Mouse (Mus musculus) retina, embryonic 14.5 days (tissue): Measurements from ENCODE around the gene Vamp2.
"Not testable (repeated sequence)": the region's sequence is repeated elsewhere in the genome, so short reads cannot be mapped to it uniquely, and the experiment has no call there.

Experiments used
- DNase-seq: peaks from one replicate; pipeline ENCODE4 v3.0.0-alpha.2; 2015; ENCODE audit warnings: low spot score

Gene Vamp2

GRCm38 (mm10) chr11:69080855-69081222, 7.5 kb upstream of the Vamp2 start:
- DNase-seq = no peak

DNA sequence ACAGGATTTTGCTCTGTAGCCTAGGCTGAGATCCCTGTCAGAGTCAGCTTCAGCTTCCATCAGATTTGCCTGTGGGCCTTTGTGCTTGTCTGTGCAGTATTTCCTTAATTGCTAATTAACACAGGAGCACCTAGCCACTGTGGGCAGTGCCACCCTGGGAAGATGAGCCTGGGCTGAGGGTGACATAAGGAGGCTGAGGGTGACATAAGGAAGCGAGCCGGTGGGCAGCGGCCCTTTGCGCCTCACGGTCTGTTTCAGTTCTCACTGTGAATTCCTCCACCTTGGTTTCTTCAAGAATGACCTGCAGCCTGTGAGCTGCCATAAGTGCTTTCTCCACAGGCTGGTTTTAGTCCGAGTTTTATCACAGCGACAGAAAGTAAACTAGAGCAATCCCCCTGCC, 6.7 kb upstream of the Vamp2 start:
- DNase-seq = no peak

- DNase-seq = no peak
These were observed 2.7 kb upstream of the Vamp2 start for GRCm38 (mm10) chr11:69085608-69086007.

DNA sequence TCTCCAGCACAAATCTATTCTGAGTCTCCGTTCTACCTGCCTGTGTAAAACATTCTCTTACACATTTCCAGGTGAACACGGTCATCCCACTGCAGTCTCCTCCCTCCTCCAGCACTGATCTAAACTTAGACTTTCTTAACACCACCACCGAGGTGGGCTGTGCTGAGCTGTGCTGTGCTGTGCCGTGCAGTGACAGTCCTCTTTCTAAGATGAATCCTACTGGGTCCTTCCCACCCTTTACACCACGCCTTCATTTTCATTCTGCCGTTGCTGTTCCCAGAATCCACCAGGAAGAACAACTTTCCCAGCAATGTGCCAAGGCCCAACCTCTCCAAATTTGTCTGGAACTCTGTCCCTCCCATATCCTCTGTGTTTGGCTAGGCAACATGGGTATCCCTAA, 1.9 kb upstream of the Vamp2 start:
- DNase-seq = no peak

DNA sequence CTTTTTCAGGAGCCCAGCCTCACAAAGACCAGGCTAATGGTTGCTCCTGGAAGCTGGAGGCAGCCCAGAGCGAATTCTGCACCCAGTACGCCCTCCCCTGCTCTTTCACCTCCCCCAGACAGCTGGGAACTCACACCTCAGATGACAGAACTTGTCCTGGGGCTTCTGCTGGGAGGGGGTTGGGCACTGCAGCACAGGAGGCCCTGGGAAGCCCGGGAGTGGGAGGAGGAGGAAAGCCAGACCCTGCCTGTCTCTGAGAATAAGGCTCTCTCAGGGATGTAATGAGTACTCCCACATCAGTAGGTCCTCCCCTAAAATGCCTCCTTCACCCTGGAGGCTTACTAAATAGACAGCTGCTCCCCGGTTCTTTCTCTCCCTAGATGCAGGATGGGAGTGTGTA, 1.2 kb upstream of the Vamp2 start:
- DNase-seq = no peak

DNA sequence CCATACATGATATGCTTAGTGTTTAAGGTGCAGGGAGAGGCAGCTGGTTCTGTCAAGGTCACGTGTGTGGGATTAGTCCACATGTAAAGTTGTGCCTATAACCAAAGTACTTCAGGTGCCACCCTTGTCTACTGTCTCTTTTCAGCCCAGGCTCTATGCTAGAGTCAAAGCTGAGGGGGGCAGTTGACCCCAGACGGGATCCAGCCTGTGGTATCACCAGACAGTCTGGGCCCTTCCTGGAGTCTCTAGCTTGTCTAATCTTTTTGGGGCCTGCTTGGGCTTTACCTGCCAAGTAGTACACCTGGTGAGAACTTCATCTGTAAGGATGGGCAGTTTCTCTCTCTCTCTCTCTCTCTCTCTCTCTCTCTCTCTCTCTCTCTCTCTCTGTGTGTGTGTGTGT, 693 bp upstream of the Vamp2 start:
- DNase-seq = no peak

- no peak for DNase-seq
These were observed 746 bp downstream of the Vamp2 start for GRCm38 (mm10) chr11:69088856-69089615.

DNA sequence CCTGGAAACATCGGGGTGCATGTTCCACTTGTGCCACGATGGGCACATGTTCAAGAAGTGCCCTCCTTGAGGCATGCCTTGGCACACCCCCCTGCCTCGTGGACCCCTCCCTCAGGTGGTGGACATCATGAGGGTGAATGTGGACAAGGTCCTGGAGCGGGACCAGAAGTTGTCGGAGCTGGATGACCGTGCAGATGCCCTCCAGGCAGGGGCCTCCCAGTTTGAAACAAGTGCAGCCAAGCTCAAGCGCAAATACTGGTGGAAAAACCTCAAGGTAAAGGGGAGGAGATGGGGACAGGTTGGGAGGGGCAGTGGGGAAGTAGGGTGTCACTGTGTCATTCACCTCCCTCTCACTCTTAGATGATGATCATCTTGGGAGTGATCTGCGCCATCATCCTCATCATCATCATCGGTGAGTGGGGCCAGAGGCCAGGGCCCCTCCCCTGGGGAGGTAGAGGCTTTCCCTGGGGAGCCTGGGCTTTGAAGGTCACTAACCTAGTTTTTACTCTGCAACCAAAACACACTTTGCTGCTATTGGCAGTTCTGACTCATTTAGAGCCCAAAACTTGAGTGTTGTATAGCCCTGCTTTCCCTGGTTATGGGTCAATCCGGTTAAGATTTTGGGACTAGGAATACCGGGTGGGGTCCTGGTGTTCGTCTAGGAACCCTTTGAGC, 1.5 kb downstream of the Vamp2 start:
- DNase-seq = no peak

- no peak for DNase-seq
These were observed 2.1 kb downstream of the Vamp2 start for GRCm38 (mm10) chr11:69090367-69090766.

GRCm38 (mm10) chr11:69091566-69092385, 3.5 kb downstream of the Vamp2 start:
- DNase-seq = no peak

DNA sequence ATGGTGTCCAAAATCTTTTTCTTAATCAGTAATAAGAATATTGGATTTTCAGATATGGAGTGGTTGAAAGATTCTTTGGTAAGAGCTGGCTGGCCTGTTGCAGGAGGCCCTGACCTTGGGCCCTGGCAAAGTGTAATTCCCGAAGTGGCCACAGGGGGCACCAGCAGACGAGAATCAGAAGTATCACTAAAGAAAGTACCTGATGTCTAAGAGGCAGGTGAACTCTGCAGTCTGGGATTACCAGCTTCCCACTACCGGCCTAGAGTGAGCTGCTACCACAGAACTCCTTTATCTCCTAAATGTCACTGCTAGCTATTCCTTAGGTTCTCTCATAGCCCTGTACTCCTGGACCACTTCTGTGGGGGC, 4.1 kb downstream of the Vamp2 start:
- DNase-seq = peak; percentile 92

DNA sequence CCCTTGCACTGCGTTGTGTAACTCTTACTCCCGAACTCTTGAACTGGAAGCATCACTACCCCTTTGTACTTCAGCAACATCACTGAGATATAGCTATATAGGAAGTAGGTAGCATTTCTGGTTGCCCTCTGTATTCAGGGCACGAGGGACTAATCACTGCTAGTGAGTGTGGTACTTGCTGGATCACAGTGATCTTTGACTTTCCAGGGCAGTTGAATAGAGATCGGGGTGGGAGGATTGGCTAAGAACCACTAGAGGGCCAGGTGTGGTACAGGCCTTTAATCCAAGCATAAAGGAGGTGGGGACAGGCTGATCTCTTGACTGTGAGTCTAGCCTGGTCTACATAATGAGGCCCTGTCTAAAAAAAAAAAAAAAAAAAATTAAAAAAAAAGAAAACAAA, 4.6 kb downstream of the Vamp2 start:
- DNase-seq = no peak

DNA sequence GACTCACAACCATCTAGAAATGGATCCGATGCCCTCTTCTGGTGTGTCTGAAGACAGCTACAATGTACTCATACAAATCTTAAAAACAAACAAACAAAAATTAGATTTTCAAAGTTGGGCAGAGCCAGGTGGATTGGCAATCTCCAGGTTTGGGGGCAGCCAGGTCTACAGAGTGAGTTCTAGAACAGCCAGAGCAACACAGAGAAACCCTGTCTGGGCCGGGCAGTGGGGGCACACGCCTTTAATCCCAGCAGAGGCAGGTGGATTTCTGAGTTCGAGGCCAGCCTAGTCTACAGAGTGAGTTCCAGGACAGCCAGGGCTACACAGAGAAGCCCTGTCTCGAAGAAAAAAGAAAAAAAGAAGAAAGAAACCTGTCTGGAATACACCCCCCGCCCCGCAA, 5.6 kb downstream of the Vamp2 start:
- not testable (repeated sequence) for DNase-seq

- peak; percentile 99 for DNase-seq
These were observed 6.6 kb downstream of the Vamp2 start, which contains the start of gene Per1 for GRCm38 (mm10) chr11:69094697-69095429. Gene Per1 (plus strand): TSS chr11:69095217.

DNA sequence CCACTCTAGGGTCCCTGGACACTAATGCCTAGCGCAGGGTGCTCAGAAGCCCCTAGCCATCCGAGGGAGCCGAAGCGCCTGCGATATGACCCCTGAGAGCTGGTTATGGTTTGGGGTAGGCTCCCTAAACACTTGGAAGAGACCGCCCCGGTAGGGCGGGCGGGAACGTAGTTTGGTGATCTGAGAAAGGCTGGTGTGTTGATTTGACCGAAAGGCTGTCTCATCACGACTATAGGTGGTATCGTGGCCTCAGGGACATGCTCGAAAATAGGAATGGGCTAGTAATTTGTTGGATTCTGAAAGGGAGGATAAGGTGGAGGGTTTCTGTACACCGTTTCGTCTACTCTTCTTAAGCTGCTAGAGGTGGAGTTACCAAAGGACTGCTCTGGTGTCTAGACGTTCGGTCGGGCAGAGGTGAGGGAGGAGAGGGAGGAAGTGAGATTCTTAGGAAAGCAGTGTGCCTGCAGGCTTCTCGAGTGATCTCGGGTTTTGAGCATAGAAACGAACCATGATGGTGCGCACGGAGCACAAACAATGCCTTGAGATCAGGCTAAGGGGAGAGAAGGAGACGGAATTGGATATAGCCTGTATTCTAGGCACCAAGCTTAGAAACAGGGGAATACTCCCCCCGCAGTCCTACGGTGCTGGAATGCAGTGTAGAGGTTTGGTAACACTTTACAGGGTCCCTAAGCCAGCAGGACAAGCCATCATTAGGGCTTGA, 7.4 kb downstream of the Vamp2 start:
- DNase-seq = no peak

DNA sequence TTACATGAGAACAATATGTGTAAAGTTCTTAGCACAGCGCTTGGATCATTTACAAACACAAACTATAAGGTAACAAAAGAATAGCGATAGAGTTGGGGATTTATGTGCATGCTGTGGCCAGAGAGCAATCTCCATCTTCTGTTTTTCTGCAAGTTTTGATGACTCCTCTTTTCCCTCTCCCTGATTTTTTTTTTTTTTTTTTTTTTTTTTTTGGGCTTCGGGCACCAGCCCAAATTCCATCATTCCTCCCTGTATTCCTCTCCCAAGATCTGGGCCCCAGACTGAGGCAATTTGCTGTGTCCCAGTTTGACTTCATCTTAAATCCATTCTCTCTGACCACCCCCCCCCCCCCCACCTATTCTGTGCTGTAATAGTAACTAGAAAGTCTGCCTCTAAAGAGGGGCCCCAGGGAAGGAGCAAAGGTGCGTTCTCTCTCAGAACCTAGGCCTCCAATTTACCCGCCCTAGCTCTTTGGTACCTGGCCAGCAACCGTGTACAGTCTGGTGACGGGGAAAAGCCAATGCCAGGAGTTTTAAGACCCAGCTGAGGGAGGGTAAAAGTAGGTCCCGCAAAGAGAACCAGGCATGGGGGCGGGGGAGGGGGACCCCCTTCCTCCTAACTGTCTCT, 8.2 kb downstream of the Vamp2 start:
- DNase-seq = no peak

DNA sequence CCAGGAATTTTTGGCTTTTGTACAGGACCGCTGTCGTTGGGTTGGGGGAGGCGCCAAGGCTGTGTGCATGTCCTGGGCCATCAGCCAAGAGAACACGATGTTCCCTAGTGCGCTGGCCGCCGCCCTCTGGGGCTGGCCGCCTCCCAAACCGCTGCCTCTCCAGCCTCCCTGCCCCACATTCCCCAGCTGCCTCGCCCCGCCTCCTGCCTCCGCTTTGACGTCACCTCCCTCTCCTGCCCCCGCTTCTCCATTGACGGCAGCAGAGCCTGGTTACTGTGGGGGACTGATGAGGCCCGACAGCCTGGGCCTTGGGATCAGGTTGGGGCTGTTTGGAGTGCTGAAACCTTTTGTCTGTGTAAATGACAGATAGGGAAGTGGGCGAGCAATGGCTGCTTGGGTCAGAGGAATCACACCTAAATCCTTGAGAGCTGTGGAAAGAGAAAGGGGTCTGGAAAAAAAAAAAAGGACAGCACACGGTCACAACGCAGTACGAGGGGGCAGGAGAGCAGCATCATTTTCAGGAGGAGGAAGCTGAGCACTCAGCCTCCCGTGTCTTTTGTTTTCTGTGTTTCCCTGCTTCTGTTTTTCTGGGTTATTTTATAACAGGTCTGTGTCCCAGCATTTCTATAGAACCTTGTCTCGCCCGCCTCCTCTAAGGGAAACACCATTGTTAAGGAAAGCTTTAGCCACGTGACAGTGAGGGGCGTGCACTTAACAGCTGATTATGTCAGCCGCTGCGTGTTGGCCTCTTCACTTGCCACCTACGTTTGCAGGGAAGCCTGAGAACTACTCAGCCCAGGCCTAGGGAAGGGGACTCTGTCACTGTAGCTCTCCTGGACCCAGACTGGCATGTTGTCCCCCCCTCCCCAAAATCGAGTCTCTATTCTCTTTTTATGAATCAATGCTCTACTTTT, 9.0 kb downstream of the Vamp2 start:
- peak; percentile 85 for DNase-seq

GRCm38 (mm10) chr11:69098039-69098761, 9.9 kb downstream of the Vamp2 start:
- no peak for DNase-seq

GRCm38 (mm10) chr11:69098762-69099091, 10.4 kb downstream of the Vamp2 start:
- peak; percentile 95 for DNase-seq
